Mouse (Mus musculus) intestine, embryonic 14.5 days (tissue): ENCODE data around the gene Pkhd1. TPM values are rescaled to one million over a fixed set of nuclear protein-coding genes. Genes with fewer than 3 reads are reported as not detected.

Experiments
- ATAC-seq: fragments of 200-750 bp; cut with Nextera tagmentation; replicated peaks from 2 replicates; pipeline ENCODE4 v1.8.0; 2017; ENCODE audit warnings: low read depth, moderate number of reproducible peaks, moderate TSS enrichment, moderate library complexity; ENCODE audit not compliant: low FRiP score, low TSS enrichment
- DNase-seq: peaks from one replicate; pipeline ENCODE4 v3.0.0-alpha.2; 2018; ENCODE audit warnings: low spot score
- H3K27ac ChIP-seq: fragments of 300-500 bp; sonication (generic); 2 replicates; pipeline ENCODE4 v1.5.1; 2014; ENCODE audit warnings: low read depth, mild to moderate bottlenecking, control low read depth
- H3K27me3 ChIP-seq: fragments of 300-500 bp; sonication (generic); replicated peaks from 2 replicates; pipeline ENCODE4 v1.6.1; 2014; ENCODE audit warnings: low read length, control low read depth; ENCODE audit not compliant: control insufficient read depth, insufficient read depth
- H3K36me3 ChIP-seq: fragments of 300-500 bp; sonication (generic); 2 replicates; pipeline ENCODE4 v1.6.1; 2014; ENCODE audit warnings: low read length, control low read depth; ENCODE audit not compliant: control insufficient read depth, insufficient read depth
- H3K4me1 ChIP-seq: fragments of 300-500 bp; sonication (generic); replicated peaks from 2 replicates; pipeline ENCODE4 v1.6.1; 2014; ENCODE audit warnings: low read length, control low read depth, mixed read lengths; ENCODE audit not compliant: control insufficient read depth, insufficient read depth
- H3K4me2 ChIP-seq: fragments of 300-500 bp; sonication (generic); 2 replicates; pipeline ENCODE4 v1.6.1; 2014; ENCODE audit warnings: low read length
- H3K4me3 ChIP-seq: fragments of 300-500 bp; sonication (generic); 2 replicates; pipeline ENCODE4 v1.5.1; 2014; ENCODE audit warnings: low read depth, low read length, control low read depth, mixed read lengths
- H3K9ac ChIP-seq: fragments of 300-500 bp; sonication (generic); 2 replicates; pipeline ENCODE4 v1.6.1; 2014; ENCODE audit warnings: mild to moderate bottlenecking, low read length
- H3K9me3 ChIP-seq: fragments of 300-500 bp; sonication (generic); 2 replicates; pipeline ENCODE4 v1.6.1; 2016; ENCODE audit warnings: low read length, control low read depth; ENCODE audit not compliant: control insufficient read depth
- WGBS: fragments of 180-500 bp; shearing (Covaris S2); extraction: QIAGEN DNeasy Blood & Tissue Kit; methylation state at CpG from one replicate; pipeline ENCODE4 v1.1.7; 2014; 5-methylcytosine and 5-hydroxymethylcytosine counted together
- polyA plus RNA-seq: library from polyadenylated mRNA; unstranded; fragments of >200 nt; fragmentation: Nextera tagmentation; extraction: Ambion mirVana; gene quantifications from 2 replicates; pipeline ENCODE4 v1.2.1, GENCODE M21; 2014

Gene Pkhd1
- polyA plus RNA-seq, 1 experiment from 2014 or later = 0.57 TPM

DNA sequence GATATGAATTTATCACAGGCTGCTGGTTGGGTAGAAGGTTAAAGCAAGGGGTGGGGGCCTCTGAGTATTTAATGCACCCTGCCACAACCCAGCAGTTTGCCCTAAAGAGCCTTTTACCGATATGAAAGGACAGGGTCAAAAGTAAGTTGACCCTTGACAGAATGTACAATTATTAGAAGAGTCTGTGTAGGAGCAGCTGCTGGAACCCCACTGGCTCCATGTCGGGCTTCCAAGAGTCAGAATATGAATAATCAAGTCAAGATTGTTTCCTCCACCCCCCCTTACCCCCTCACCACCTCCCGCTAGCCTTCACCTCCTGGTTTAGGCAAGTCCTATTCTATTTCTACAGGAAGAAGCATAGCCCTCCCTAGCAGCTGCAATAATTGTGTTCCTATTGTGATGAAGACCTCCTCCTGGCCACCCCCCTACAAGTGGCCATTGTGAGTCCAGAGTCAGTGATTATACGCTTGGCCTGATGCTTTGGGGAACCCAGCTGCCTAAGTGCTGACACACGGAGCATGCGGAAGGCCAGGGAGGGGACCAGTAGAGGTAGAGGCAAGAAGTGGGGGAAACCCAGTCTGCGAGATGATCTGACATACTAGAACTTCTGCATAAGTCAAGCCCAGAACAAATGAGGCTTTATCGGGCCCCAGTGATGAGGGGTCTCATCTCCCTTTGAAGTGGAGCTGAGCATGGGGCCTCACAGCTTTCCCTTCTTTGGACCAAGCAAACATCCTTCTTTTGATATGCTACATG lies 315.5 kb downstream of the Pkhd1 start:
- H3K4me3 ChIP-seq = no peak overlapping the region
- H3K36me3 ChIP-seq = no peaks in the 10 kb centered on the region
- no peaks in the 10 kb centered on the region for H3K9me3 ChIP-seq
- no peaks in the 10 kb centered on the region for H3K27me3 ChIP-seq
- no peak overlapping the region for H3K27ac ChIP-seq
- no peaks in the 10 kb centered on the region for H3K4me1 ChIP-seq
- DNase-seq (no peak), ATAC-seq (no peak)
- WGBS = 74% methylated on average over 8 of the region's 8 CpGs
- H3K9ac ChIP-seq = no peak overlapping the region
- H3K4me2 ChIP-seq = no peak overlapping the region

DNA sequence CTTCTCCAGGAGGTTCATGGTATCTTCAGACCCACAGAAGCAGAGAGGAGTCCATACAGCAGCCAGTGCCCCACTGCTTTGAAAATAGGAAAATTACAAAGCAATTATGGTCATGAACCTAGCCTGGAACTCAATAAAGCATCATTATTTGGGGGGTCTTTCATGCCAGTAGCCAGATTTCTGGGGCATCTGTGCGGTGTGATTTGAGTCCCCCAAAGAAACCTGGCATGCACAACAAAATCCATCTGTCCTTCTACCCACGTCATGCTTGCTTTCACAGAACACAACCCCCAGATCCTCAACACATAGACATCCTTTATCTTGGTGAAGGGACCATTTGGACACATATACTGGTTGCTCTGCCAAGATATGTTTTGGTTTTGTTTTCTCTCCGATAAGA lies 316.2 kb downstream of the Pkhd1 start:
- ATAC-seq (no peak), DNase-seq (no peak)
- Histone ChIP-seq H3K4me3 (no peak overlapping the region), H3K27ac (no peak overlapping the region), H3K27me3 (no peaks in the 10 kb centered on the region), H3K36me3 (no peaks in the 10 kb centered on the region), H3K9me3 (no peaks in the 10 kb centered on the region), H3K4me2 (no peak overlapping the region), H3K4me1 (no peaks in the 10 kb centered on the region), H3K9ac (no peak overlapping the region)
- WGBS = 76% methylated on average over 3 of the region's 3 CpGs

DNA sequence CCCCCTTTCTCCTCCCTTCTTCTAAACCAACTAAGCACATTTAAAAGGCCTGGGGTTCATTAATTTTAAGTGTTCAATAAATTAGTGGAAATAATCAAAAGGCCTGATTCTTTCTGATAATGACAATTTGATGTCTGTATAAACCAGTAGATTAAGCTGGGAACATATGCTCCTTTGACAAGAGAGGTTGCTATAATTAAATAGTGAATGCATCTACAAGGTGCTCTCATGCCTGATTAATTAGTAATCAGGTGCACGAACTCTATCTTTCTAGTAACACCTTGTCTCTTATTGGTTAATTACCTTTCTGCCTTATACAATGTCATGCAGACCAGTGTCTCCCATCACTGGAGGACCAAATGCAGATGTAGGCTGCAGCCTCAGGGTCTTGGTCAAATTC lies 329.2 kb downstream of the Pkhd1 start:
- no peak for ATAC-seq
- Histone ChIP-seq H3K27ac (no peak overlapping the region), H3K9ac (no peak overlapping the region), H3K9me3 (no peaks in the 10 kb centered on the region), H3K4me1 (no peaks in the 10 kb centered on the region), H3K4me2 (no peak overlapping the region), H3K27me3 (no peaks in the 10 kb centered on the region), H3K36me3 (no peaks in the 10 kb centered on the region), H3K4me3 (no peak overlapping the region)
- 87% methylated on average over 1 of the region's 1 CpGs for WGBS
- no peak for DNase-seq

- 60% methylated on average over 5 of the region's 5 CpGs for WGBS
- Histone ChIP-seq H3K9me3 (no peaks in the 10 kb centered on the region), H3K9ac (no peak overlapping the region), H3K36me3 (no peaks in the 10 kb centered on the region), H3K4me1 (no peaks in the 10 kb centered on the region), H3K4me3 (no peak overlapping the region), H3K4me2 (no peak overlapping the region), H3K27me3 (no peaks in the 10 kb centered on the region), H3K27ac (no peak overlapping the region)
- DNase-seq (no peak), ATAC-seq (no peak)
Measured at GRCm38 (mm10) chr1:20260403-20260802, 357.5 kb downstream of the Pkhd1 start.

GRCm38 (mm10) chr1:20248169-20248568 lies 369.7 kb downstream of the Pkhd1 start:
- 28% methylated on average over 2 of the region's 2 CpGs for WGBS
- Histone ChIP-seq H3K27ac (no peak overlapping the region), H3K36me3 (no peaks in the 10 kb centered on the region), H3K9me3 (no peaks in the 10 kb centered on the region), H3K9ac (no peak overlapping the region), H3K4me3 (no peak overlapping the region), H3K4me1 (no peaks in the 10 kb centered on the region), H3K4me2 (no peak overlapping the region), H3K27me3 (no peaks in the 10 kb centered on the region)
- peak; percentile 43; the same call in 1 of the 2 replicates for ATAC-seq
- DNase-seq = no peak

DNA sequence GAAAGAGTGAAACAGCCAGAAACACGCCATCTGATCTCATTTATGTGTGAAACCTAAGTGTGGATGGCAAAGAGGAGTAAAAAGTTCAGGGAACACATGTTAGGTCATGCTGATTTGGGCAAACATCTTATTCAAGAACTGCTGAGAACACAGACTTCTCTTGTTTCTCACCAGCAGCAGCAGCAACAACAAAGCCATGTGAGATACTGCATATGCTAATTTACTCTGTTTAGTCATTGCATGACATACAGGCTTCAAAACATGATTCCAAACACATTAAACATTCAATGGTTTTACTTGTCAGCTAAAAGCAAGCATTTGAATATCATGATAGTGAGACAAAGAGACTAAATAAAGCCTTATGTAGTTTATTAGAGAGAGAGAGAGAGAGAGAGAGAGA lies 401.2 kb downstream of the Pkhd1 start:
- Histone ChIP-seq H3K27me3 (no peaks in the 10 kb centered on the region), H3K36me3 (no peaks in the 10 kb centered on the region), H3K4me3 (no peak overlapping the region), H3K4me2 (no peak overlapping the region), H3K27ac (no peak overlapping the region), H3K9ac (no peak overlapping the region), H3K4me1 (no peaks in the 10 kb centered on the region), H3K9me3 (no peaks in the 10 kb centered on the region)
- WGBS = 71% methylated on average over 1 of the region's 1 CpGs
- ATAC-seq = no peak
- no peak for DNase-seq

- Histone ChIP-seq H3K9me3 (no peaks in the 10 kb centered on the region), H3K27me3 (no peaks in the 10 kb centered on the region), H3K27ac (no peak overlapping the region), H3K9ac (no peak overlapping the region), H3K4me3 (no peak overlapping the region), H3K4me2 (no peak overlapping the region), H3K36me3 (no peaks in the 10 kb centered on the region), H3K4me1 (no peaks in the 10 kb centered on the region)
- WGBS = 54% methylated on average over 9 of the region's 9 CpGs
- ATAC-seq (no peak), DNase-seq (no peak)
Measured at GRCm38 (mm10) chr1:20190444-20190843, 427.4 kb downstream of the Pkhd1 start.

GRCm38 (mm10) chr1:20180157-20180556 lies 437.7 kb downstream of the Pkhd1 start:
- Histone ChIP-seq H3K4me2 (no peak overlapping the region), H3K27me3 (no peaks in the 10 kb centered on the region), H3K9me3 (no peaks in the 10 kb centered on the region), H3K4me3 (no peak overlapping the region), H3K9ac (no peak overlapping the region), H3K27ac (no peak overlapping the region), H3K4me1 (no peaks in the 10 kb centered on the region), H3K36me3 (no peaks in the 10 kb centered on the region)
- DNase-seq (no peak), ATAC-seq (no peak)
- WGBS = 77% methylated on average over 8 of the region's 8 CpGs

- DNase-seq (no peak), ATAC-seq (no peak)
- Histone ChIP-seq H3K27me3 (no peaks in the 10 kb centered on the region), H3K9me3 (no peaks in the 10 kb centered on the region), H3K9ac (no peak overlapping the region), H3K27ac (no peak overlapping the region), H3K36me3 (no peaks in the 10 kb centered on the region), H3K4me3 (no peak overlapping the region), H3K4me2 (no peak overlapping the region), H3K4me1 (no peaks in the 10 kb centered on the region)
- 77% methylated on average over 4 of the region's 4 CpGs for WGBS
Measured at GRCm38 (mm10) chr1:20171199-20171598, 446.7 kb downstream of the Pkhd1 start.
